Mouse (Mus musculus) liver, embryonic 14.5 days (tissue): ENCODE measurements around the gene Csk.

Experiments
- CTCF ChIP-seq: IDR thresholded peaks from 2 replicates; pipeline ENCODE4 v1.5.1; 2016; ENCODE audit warnings: antibody characterized with exemption, low read depth, control low read depth
- EP300 ChIP-seq: IDR thresholded peaks from 2 replicates; pipeline ENCODE4 v1.6.1; 2016; ENCODE audit warnings: antibody characterized with exemption, low read depth

GRCm38 (mm10) chr9:57629118-57629874 lies 24.1 kb downstream of the Csk start:
- TF ChIP-seq CTCF, result peak; percentile 100
- no peak for TF ChIP-seq EP300
